17 mouse cellular contexts compared by ENCODE assay signal in genomic region chr12:109416681-109417080, GRCm38 (mm10). TPM values are rescaled to one million over a fixed set of nuclear protein-coding genes. Genes with fewer than 3 reads are reported as not detected.
DNase-seq lines count a peak whose midpoint lies in the region; ATAC-seq and TF ChIP-seq lines count a peak whose summit lies in the region.
"Had no signal": no experiment of that assay in that cellular context is flagged by ENCODE, and none has a peak within 500 bp of the region (broad histone marks: within the 10 kb centered on the region; RNA-seq: fewer than 3 reads in every experiment).

No protein-coding gene starts in this region.

- ATAC-seq in heart, embryonic 12.5 days (ENCODE audit: insufficient number of reproducible peaks, low FRiP score): no peak
- ATAC-seq in liver, embryonic 12.5 days: no peak
- no peak for ATAC-seq in liver, postnatal 0 days
- ATAC-seq in stomach, embryonic 14.5 days (ENCODE audit: insufficient number of reproducible peaks, insufficient read depth, low FRiP score, low read depth): no peak

- WGBS in heart, embryonic 12.5 days: 80% methylated on average over 5 of the region's 5 CpGs
- 68% methylated on average over 5 of the region's 5 CpGs for WGBS in liver, embryonic 12.5 days (ENCODE audit: insufficient replicate concordance)
- WGBS in liver, postnatal 0 days (ENCODE audit: insufficient replicate concordance): 68% methylated on average over 5 of the region's 5 CpGs
- WGBS in stomach, embryonic 14.5 days: 57% methylated on average over 5 of the region's 5 CpGs

- DNase-seq in heart, adult 8-10 months (ENCODE audit: low spot score): no peak
- DNase-seq in liver, postnatal 0 days: no peak
- DNase-seq in layer of hippocampus, adult 18-20 months (ENCODE audit: low spot score in 2 of 2): no peak
- no peak for DNase-seq in left cerebral cortex, postnatal 36 days (ENCODE audit: low spot score in 2 of 2)
- DNase-seq: adrenal gland, postnatal 36 days; cerebellum, postnatal 14 days; gastrocnemius, adult 2 months; kidney, postnatal 14 days; thymus, postnatal 4 days had no signal

- intact Hi-C loops in left cerebral cortex, postnatal 36 days (cut with DNase I): no loop called here

- H3K4me3 ChIP-seq in heart, embryonic 12.5 days: no peak overlapping the region
- H3K4me3 ChIP-seq in liver, embryonic 12.5 days: no peak overlapping the region
- no peak overlapping the region for H3K4me3 ChIP-seq in liver, postnatal 0 days (ENCODE audit: low read depth, low read length)
- no peak overlapping the region for H3K4me3 ChIP-seq in embryonic fibroblast, embryonic 13.5 days (ENCODE audit: insufficient read depth, low read length)
- no peak overlapping the region for H3K4me3 ChIP-seq in stomach, embryonic 14.5 days (ENCODE audit: low read depth, low read length)
- H3K4me3 ChIP-seq: gastrocnemius, adult 2 months; hindbrain, embryonic 15.5 days had no signal

- no peak for TF ChIP-seq CTCF in liver, postnatal 0 days (IDR thresholded peaks at IDR 0.05; ENCODE audit: low read depth)
- TF ChIP-seq CTCF in embryonic fibroblast, embryonic 13.5 days (IDR thresholded peaks at IDR 0.05; ENCODE audit: borderline replicate concordance, insufficient read depth, low read length): no peak

- no peak for TF ChIP-seq POLR2A in embryonic fibroblast, embryonic 13.5 days (IDR thresholded peaks at IDR 0.05; ENCODE audit: low read depth, low read length)

- H3K27me3 ChIP-seq in heart, embryonic 12.5 days (replicated peaks): no peaks in the 10 kb centered on the region
- H3K27me3 ChIP-seq in liver, embryonic 12.5 days (replicated peaks): no peaks in the 10 kb centered on the region
- H3K27me3 ChIP-seq in liver, postnatal 0 days (ENCODE audit: insufficient read depth, low read length): no peaks in the 10 kb centered on the region
- H3K27me3 ChIP-seq in stomach, embryonic 14.5 days (ENCODE audit: control insufficient read depth, insufficient read depth, low read length): no peaks in the 10 kb centered on the region
- H3K27me3 ChIP-seq: hindbrain, embryonic 15.5 days had no signal

- TF ChIP-seq EP300 in liver, postnatal 0 days (IDR thresholded peaks at IDR 0.05; ENCODE audit: low read depth): no peak

- no peak overlapping the region for H3K4me2 ChIP-seq in heart, embryonic 12.5 days
- no peak overlapping the region for H3K4me2 ChIP-seq in liver, embryonic 12.5 days
- no peak overlapping the region for H3K4me2 ChIP-seq in liver, postnatal 0 days (ENCODE audit: low read depth, low read length)
- H3K4me2 ChIP-seq in stomach, embryonic 14.5 days (replicated peaks; ENCODE audit: low read depth, low read length): no peak overlapping the region
- H3K4me2 ChIP-seq: heart, embryonic 11.5 days; hindbrain, embryonic 15.5 days; midbrain, embryonic 11.5 days had no signal

- H3K9me3 ChIP-seq in heart, embryonic 12.5 days (replicated peaks): no peaks in the 10 kb centered on the region
- H3K9me3 ChIP-seq in liver, embryonic 12.5 days (replicated peaks): no peaks in the 10 kb centered on the region
- H3K9me3 ChIP-seq in liver, postnatal 0 days (ENCODE audit: low read length): no peaks in the 10 kb centered on the region
- H3K9me3 ChIP-seq in stomach, embryonic 14.5 days (ENCODE audit: control insufficient read depth, low read depth, low read length): no peaks in the 10 kb centered on the region
- H3K9me3 ChIP-seq: hindbrain, embryonic 15.5 days had no signal

- H3K9ac ChIP-seq in heart, embryonic 12.5 days: no peak overlapping the region
- H3K9ac ChIP-seq in liver, embryonic 12.5 days: no peak overlapping the region
- H3K9ac ChIP-seq in liver, postnatal 0 days (replicated peaks): no peak overlapping the region
- H3K9ac ChIP-seq in stomach, embryonic 14.5 days (replicated peaks; ENCODE audit: low read depth, low read length): no peak overlapping the region
- H3K9ac ChIP-seq: hindbrain, embryonic 15.5 days had no signal

- H3K36me3 ChIP-seq in heart, embryonic 12.5 days: no peaks in the 10 kb centered on the region
- H3K36me3 ChIP-seq in liver, embryonic 12.5 days: no peaks in the 10 kb centered on the region
- no peaks in the 10 kb centered on the region for H3K36me3 ChIP-seq in liver, postnatal 0 days (replicated peaks; ENCODE audit: insufficient read depth, low read length)
- no peaks in the 10 kb centered on the region for H3K36me3 ChIP-seq in stomach, embryonic 14.5 days (ENCODE audit: control insufficient read depth, insufficient read depth, low read length)
- H3K36me3 ChIP-seq: hindbrain, embryonic 15.5 days had no signal

- H3K4me1 ChIP-seq in heart, embryonic 12.5 days (replicated peaks): peaks cover 54% of the 10 kb centered on the region
- peaks cover 28% of the 10 kb centered on the region for H3K4me1 ChIP-seq in liver, embryonic 12.5 days
- no peaks in the 10 kb centered on the region for H3K4me1 ChIP-seq in liver, postnatal 0 days (ENCODE audit: insufficient read depth)
- H3K4me1 ChIP-seq in embryonic fibroblast, embryonic 13.5 days (ENCODE audit: control insufficient read depth, insufficient read depth, low read length): peaks cover 34% of the 10 kb centered on the region
- peaks cover 62% of the 10 kb centered on the region for H3K4me1 ChIP-seq in stomach, embryonic 14.5 days (ENCODE audit: control insufficient read depth, insufficient read depth, low read length)

- H3K27ac ChIP-seq in heart, embryonic 12.5 days (ENCODE audit: poor library complexity, severe bottlenecking): 0 out of 2 replicates have a peak overlapping the region, but pooled peaks have one; percentile 78
- H3K27ac ChIP-seq in liver, embryonic 12.5 days: peak overlapping the region; percentile 70
- H3K27ac ChIP-seq in liver, postnatal 0 days (ENCODE audit: low read depth): no peak overlapping the region
- peak overlapping the region; percentile 84 for H3K27ac ChIP-seq in embryonic fibroblast, embryonic 13.5 days (ENCODE audit: insufficient read depth, low read length)
- H3K27ac ChIP-seq in stomach, embryonic 14.5 days (ENCODE audit: low read length): peak overlapping the region; percentile 99
- H3K27ac ChIP-seq: gastrocnemius, adult 2 months; hindbrain, embryonic 15.5 days had no signal

RNA-seq across cellular contexts. Expression of gene Dlk1, which starts 35.9 kb away (rescaled TPM):
- polyA plus RNA-seq in heart, embryonic 12.5 days (2016; fragmentation: Nextera tagmentation; extraction: Ambion mirVana): 61.1 and 69.0 TPM in 2 replicates
- under 1 TPM in 3 of 4 experiments, not detected in 1; 0.23 to 0.69 (median 0.47) TPM for total RNA-seq in heart, adult 8-10 months (2022)
- 529 and 540 TPM in 2 replicates for polyA plus RNA-seq in liver, embryonic 12.5 days (2016; fragmentation: Nextera tagmentation; extraction: Ambion mirVana)
- 50.7 and 52.1 TPM in 2 replicates for polyA plus RNA-seq in liver, postnatal 0 days (2015; fragmentation: Nextera tagmentation; extraction: Ambion mirVana)
- polyA plus RNA-seq in embryonic fibroblast, embryonic 13.5 days (2011; ENCODE audit: insufficient read length, low read depth, missing spikeins): 242 and 410 TPM in 2 replicates
- polyA plus RNA-seq in stomach, embryonic 14.5 days (2014; fragmentation: Nextera tagmentation; extraction: Ambion mirVana): 477 and 553 TPM in 2 replicates
- 10 to 100 TPM in 1 of 2 experiments, 1 to 10 TPM in 1; 10.0 to 12.9 TPM for total RNA-seq in layer of hippocampus, adult 18-20 months (2021)
- 1 to 10 TPM; 1.8 to 5.6 TPM for total RNA-seq in left cerebral cortex, postnatal 36 days (2021)
- total RNA-seq: liver, adult 2 months had no signal
